Mouse (Mus musculus): ENCODE results near the gene Plac9b. TPM values are rescaled to one million over a fixed set of nuclear protein-coding genes. Genes with fewer than 3 reads are reported as not detected.
A peak's percentile ranks its signal among the peaks of the same experiment; 100 is the strongest.
"Not testable (repeated sequence)": the region's sequence is repeated elsewhere in the genome, so short reads cannot be mapped to it uniquely, and the experiment has no call there.

Gene Plac9b
- polyA plus RNA-seq, 1 experiment from 2014 or later, result 220 TPM

DNA sequence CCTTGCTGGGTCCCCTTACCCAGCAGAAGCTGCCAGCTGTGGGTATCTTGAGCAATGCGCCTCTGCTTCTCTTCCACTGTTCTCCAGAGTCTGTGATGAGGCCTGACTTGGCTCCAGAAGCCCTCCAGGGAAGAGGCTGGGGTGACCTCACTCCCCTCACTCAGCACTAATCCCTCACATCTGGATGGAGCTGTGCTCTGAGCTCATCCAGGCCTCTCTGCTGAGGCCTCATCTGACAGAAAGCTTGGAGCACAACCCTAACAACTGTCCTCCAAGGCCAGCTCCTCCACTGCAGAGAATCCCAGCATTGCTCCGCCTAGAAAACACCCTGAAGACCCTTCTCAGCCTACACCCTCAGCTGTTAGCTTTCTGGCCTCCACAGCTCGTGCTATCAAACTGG lies 8.3 kb downstream of the Plac9b start:
- not testable (repeated sequence) for H3K27ac ChIP-seq (ENCODE audit: low read length); H3K4me3 ChIP-seq (ENCODE audit: low read depth, low read length); H3K4me1 ChIP-seq (ENCODE audit: insufficient read depth, low read depth, low read length); ATAC-seq; H3K36me3 ChIP-seq (ENCODE audit: insufficient read depth, low read length); H3K27me3 ChIP-seq (replicated peaks; ENCODE audit: insufficient read depth, low read length); H3K9ac ChIP-seq (replicated peaks; ENCODE audit: low read depth); H3K4me2 ChIP-seq (replicated peaks; ENCODE audit: low read depth, low read length); H3K9me3 ChIP-seq (ENCODE audit: low read length); DNase-seq (ENCODE audit: low spot score)
- WGBS, result no CpG with 5 or more reads among the region's 3 CpGs

- not testable (repeated sequence) for DNase-seq (ENCODE audit: low spot score); H3K4me1 ChIP-seq (ENCODE audit: insufficient read depth, low read depth, low read length); ATAC-seq; H3K27me3 ChIP-seq (replicated peaks; ENCODE audit: insufficient read depth, low read length); H3K9ac ChIP-seq (replicated peaks; ENCODE audit: low read depth); H3K27ac ChIP-seq (ENCODE audit: low read length); H3K4me3 ChIP-seq (ENCODE audit: low read depth, low read length); H3K9me3 ChIP-seq (ENCODE audit: low read length); H3K36me3 ChIP-seq (ENCODE audit: insufficient read depth, low read length); H3K4me2 ChIP-seq (replicated peaks; ENCODE audit: low read depth, low read length)
- WGBS, result no CpG with 5 or more reads among the region's 12 CpGs
These were observed 17.0 kb downstream of the Plac9b start for GRCm38 (mm10) chr14:26165266-26165665.

DNA sequence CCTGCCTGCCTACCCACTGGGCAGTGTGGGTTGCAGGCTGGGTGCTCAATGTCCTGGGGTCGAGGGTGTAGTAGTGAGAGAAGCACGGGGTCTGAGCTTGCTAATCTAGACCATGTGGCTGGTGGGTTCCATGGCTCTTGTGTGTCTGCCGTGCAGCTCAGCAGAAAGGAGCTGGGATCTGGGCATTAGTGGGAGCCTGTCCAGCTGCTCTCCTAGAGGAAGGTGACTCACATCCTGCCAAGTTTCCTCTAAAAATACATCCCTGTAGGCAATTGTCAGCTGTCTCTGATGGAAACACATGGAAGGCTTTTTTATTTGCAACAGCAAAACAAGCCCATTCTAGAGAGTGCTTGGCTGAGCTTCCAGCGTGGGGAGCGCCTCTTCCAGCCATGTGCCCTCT lies 19.9 kb downstream of the Plac9b start:
- not testable (repeated sequence) for H3K9me3 ChIP-seq (ENCODE audit: low read length); H3K4me2 ChIP-seq (replicated peaks; ENCODE audit: low read depth, low read length); H3K9ac ChIP-seq (replicated peaks; ENCODE audit: low read depth); H3K27me3 ChIP-seq (replicated peaks; ENCODE audit: insufficient read depth, low read length); DNase-seq (ENCODE audit: low spot score); H3K4me3 ChIP-seq (ENCODE audit: low read depth, low read length); H3K27ac ChIP-seq (ENCODE audit: low read length); H3K36me3 ChIP-seq (ENCODE audit: insufficient read depth, low read length); H3K4me1 ChIP-seq (ENCODE audit: insufficient read depth, low read depth, low read length)
- no CpG with 5 or more reads among the region's 5 CpGs for WGBS
- ATAC-seq, result peak; percentile 41; the same call in 1 of the 2 replicates

DNA sequence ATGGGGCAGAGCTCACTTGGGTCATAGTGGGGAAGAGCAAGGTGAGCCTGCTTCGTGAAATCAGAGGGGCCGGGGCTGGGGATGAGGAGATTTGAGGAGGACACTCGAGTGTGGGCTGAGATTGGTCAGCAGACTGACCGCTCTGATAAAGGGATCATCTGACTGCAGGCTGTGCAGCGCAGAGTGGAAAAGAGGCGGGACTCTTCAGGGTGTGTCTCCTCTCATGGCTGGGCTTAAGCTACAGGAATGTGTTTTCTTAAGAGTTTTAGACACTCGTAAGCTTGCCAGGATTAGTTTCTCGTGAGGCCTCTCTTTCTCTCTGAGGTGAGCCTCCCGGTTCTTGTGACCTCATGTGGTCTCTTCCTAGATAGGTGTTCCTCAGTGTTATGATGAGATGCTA lies 21.1 kb downstream of the Plac9b start:
- H3K4me3 ChIP-seq (ENCODE audit: low read depth, low read length); H3K27me3 ChIP-seq (replicated peaks; ENCODE audit: insufficient read depth, low read length); DNase-seq (ENCODE audit: low spot score); H3K9ac ChIP-seq (replicated peaks; ENCODE audit: low read depth); H3K4me2 ChIP-seq (replicated peaks; ENCODE audit: low read depth, low read length); H3K4me1 ChIP-seq (ENCODE audit: insufficient read depth, low read depth, low read length); H3K36me3 ChIP-seq (ENCODE audit: insufficient read depth, low read length); H3K27ac ChIP-seq (ENCODE audit: low read length); H3K9me3 ChIP-seq (ENCODE audit: low read length): not testable (repeated sequence)
- ATAC-seq, result peak; percentile 78
- WGBS, result no CpG with 5 or more reads among the region's 9 CpGs

DNA sequence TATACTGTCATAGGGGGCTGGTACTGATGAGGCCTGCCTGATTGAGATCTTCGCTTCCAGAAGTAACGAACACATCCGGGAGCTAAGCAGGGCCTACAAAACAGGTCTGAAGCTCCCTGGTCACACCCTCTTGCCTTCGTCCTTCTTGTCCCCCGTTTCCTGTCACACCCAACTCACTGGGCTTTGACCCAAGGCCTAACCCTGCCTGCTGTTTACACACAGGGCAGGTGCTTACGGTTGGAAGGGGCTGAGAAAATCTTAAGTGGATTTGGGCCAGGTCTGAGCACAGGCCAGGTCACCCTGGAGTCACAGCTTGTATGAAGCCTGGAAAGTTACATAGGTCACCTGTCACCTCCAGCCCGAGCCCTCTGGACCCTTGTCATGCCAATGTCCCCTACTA lies 26.2 kb downstream of the Plac9b start:
- not testable (repeated sequence) for H3K9ac ChIP-seq (replicated peaks; ENCODE audit: low read depth); H3K9me3 ChIP-seq (ENCODE audit: low read length); H3K4me2 ChIP-seq (replicated peaks; ENCODE audit: low read depth, low read length); H3K27ac ChIP-seq (ENCODE audit: low read length); H3K4me3 ChIP-seq (ENCODE audit: low read depth, low read length); H3K4me1 ChIP-seq (ENCODE audit: insufficient read depth, low read depth, low read length); H3K27me3 ChIP-seq (replicated peaks; ENCODE audit: insufficient read depth, low read length); DNase-seq (ENCODE audit: low spot score); H3K36me3 ChIP-seq (ENCODE audit: insufficient read depth, low read length)
- WGBS, result no CpG with 5 or more reads among the region's 7 CpGs
- peak; percentile 72 for ATAC-seq

DNA sequence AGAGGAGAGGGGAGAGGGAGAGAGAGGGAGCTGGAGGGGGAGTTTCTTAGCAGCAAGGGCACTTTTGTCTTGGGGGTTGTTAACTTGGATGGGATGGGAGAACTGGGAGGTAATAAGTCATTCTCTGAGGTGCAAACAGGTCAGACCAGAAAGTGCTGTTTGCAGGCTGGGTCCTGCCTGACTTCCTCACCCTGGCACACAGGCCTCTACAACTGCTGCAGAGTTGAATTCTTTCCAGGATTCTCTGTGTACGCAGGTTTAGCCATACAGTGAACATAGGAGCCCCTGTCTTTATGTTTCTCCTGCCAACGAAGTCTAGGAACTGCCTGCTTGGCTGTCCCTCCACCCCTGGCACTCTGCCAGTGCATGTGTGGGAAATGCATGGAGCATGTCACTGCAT lies 35.2 kb downstream of the Plac9b start:
- not testable (repeated sequence) for DNase-seq (ENCODE audit: low spot score); H3K9ac ChIP-seq (replicated peaks; ENCODE audit: low read depth); H3K27ac ChIP-seq (ENCODE audit: low read length); H3K4me1 ChIP-seq (ENCODE audit: insufficient read depth, low read depth, low read length); H3K4me2 ChIP-seq (replicated peaks; ENCODE audit: low read depth, low read length); H3K27me3 ChIP-seq (replicated peaks; ENCODE audit: insufficient read depth, low read length); H3K36me3 ChIP-seq (ENCODE audit: insufficient read depth, low read length); H3K4me3 ChIP-seq (ENCODE audit: low read depth, low read length); H3K9me3 ChIP-seq (ENCODE audit: low read length); ATAC-seq
- no CpG with 5 or more reads among the region's 2 CpGs for WGBS

DNA sequence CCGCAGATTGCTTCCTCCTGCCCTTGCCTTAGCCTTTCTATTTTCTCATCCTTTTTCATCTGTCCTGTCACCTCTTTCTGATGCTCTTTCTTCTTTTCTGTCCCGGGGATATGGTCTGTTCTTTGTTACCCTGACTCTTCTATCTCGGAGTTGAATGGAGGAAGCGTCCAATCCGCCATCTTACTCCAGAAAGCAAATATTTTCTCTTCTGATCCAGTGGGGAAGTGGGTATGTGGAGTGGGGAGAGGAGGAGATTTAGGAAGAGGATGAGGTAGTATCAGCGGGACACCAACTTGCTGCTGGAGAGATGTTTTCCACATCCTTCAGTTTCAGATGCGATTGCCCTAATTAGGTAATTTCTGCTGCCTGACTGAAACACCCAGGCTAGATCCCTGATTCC lies 63.2 kb downstream of the Plac9b start:
- ATAC-seq; DNase-seq (ENCODE audit: low spot score); H3K27ac ChIP-seq (ENCODE audit: low read length); H3K4me1 ChIP-seq (ENCODE audit: insufficient read depth, low read depth, low read length); H3K36me3 ChIP-seq (ENCODE audit: insufficient read depth, low read length); H3K4me2 ChIP-seq (replicated peaks; ENCODE audit: low read depth, low read length); H3K9me3 ChIP-seq (ENCODE audit: low read length); H3K27me3 ChIP-seq (replicated peaks; ENCODE audit: insufficient read depth, low read length); H3K4me3 ChIP-seq (ENCODE audit: low read depth, low read length); H3K9ac ChIP-seq (replicated peaks; ENCODE audit: low read depth): not testable (repeated sequence)
- no CpG with 5 or more reads among the region's 7 CpGs for WGBS

DNA sequence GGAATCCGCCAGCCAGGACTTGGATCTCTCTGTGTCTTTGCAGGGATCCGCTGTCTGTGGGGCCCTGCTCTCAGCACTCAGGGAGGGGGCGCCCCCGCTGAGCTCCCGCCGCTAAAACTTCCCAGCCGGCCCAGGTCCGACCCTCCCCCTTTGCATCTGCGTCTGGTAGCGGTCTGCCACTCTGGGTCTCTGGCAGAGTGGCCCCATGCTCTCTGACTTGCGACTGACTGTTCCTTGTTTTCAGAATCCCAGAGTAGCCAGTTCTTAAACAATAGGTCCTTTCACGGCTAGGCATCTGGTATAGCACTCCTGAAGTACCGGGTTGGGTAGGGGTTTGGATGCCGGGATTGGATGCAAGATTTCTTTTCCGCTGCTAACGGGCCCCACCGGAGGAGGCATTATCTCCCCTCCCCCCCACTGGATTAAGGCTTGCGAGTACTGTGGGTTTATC lies 63.7 kb downstream of the Plac9b start:
- not testable (repeated sequence) for H3K27me3 ChIP-seq (replicated peaks; ENCODE audit: insufficient read depth, low read length); H3K4me2 ChIP-seq (replicated peaks; ENCODE audit: low read depth, low read length); H3K9me3 ChIP-seq (ENCODE audit: low read length); H3K4me1 ChIP-seq (ENCODE audit: insufficient read depth, low read depth, low read length); DNase-seq (ENCODE audit: low spot score); H3K4me3 ChIP-seq (ENCODE audit: low read depth, low read length); H3K27ac ChIP-seq (ENCODE audit: low read length); H3K36me3 ChIP-seq (ENCODE audit: insufficient read depth, low read length); H3K9ac ChIP-seq (replicated peaks; ENCODE audit: low read depth)
- WGBS, result no CpG with 5 or more reads among the region's 18 CpGs
- peak; percentile 64 for ATAC-seq

GRCm38 (mm10) chr14:26118150-26118549 lies 64.1 kb downstream of the Plac9b start, which contains the start of gene Duxbl2:
TSS of gene Duxbl2 (plus strand) at chr14:26118349.
- H3K27me3 ChIP-seq (replicated peaks; ENCODE audit: insufficient read depth, low read length); H3K9me3 ChIP-seq (ENCODE audit: low read length); H3K36me3 ChIP-seq (ENCODE audit: insufficient read depth, low read length); H3K4me2 ChIP-seq (replicated peaks; ENCODE audit: low read depth, low read length); DNase-seq (ENCODE audit: low spot score); H3K4me3 ChIP-seq (ENCODE audit: low read depth, low read length); H3K27ac ChIP-seq (ENCODE audit: low read length); H3K9ac ChIP-seq (replicated peaks; ENCODE audit: low read depth); H3K4me1 ChIP-seq (ENCODE audit: insufficient read depth, low read depth, low read length): not testable (repeated sequence)
- no CpG with 5 or more reads among the region's 7 CpGs for WGBS
- peak; percentile 4; the same call in 1 of the 2 replicates for ATAC-seq

All from lung, postnatal 0 days (tissue).